Mouse (Mus musculus) brain, embryonic 14.5 days (tissue): ENCODE results near the gene Clta.

ENCODE experiments used
- CTCF ChIP-seq: fragments of 200-500 bp; IDR thresholded peaks from 2 replicates; pipeline ENCODE4 v1.5.1; 2012; ENCODE audit warnings: inconsistent platforms, mild to moderate bottlenecking, moderate library complexity, borderline replicate concordance; ENCODE audit not compliant: insufficient read depth, insufficient read length; ENCODE audit errors: extremely low read depth
- POLR2A ChIP-seq: fragments of 200-500 bp; IDR thresholded peaks from 2 replicates; pipeline ENCODE4 v1.6.1; 2012; ENCODE audit warnings: mild to moderate bottlenecking, inconsistent platforms, borderline replicate concordance; ENCODE audit not compliant: poor library complexity, insufficient read depth, insufficient read length, severe bottlenecking; ENCODE audit errors: extremely low read depth

- TF ChIP-seq POLR2A = no peak
- no peak for TF ChIP-seq CTCF
These were observed 21.1 kb upstream of the Clta start, which contains the start of gene Ccin for GRCm38 (mm10) chr4:43983181-43983580.
